Mouse (Mus musculus) lung, embryonic 16.5 days (tissue): Measurements from ENCODE around the gene Dnaja3. TPM values are rescaled to one million over a fixed set of nuclear protein-coding genes. Genes with fewer than 3 reads are reported as not detected.

ENCODE experiments used
- ATAC-seq: fragments of 200-750 bp; cut with Nextera tagmentation; 2 replicates; pipeline ENCODE4 v1.8.0; 2017; ENCODE audit warnings: low read depth, mild to moderate bottlenecking, moderate library complexity
- H3K27ac ChIP-seq: fragments of 300-500 bp; sonication (generic); 2 replicates; pipeline ENCODE4 v1.5.1; 2014; ENCODE audit warnings: mild to moderate bottlenecking, control low read depth, low read length
- H3K27me3 ChIP-seq: fragments of 300-500 bp; sonication (generic); 2 replicates; pipeline ENCODE4 v1.6.1; 2014; ENCODE audit warnings: low read depth, low read length, mixed read lengths; ENCODE audit not compliant: control insufficient read depth, insufficient read depth
- H3K36me3 ChIP-seq: fragments of 300-500 bp; sonication (generic); 2 replicates; pipeline ENCODE4 v1.6.1; 2014; ENCODE audit warnings: low read length; ENCODE audit not compliant: control insufficient read depth, insufficient read depth
- H3K4me1 ChIP-seq: fragments of 300-500 bp; sonication (generic); replicated peaks from 2 replicates; pipeline ENCODE4 v1.6.1; 2014; ENCODE audit warnings: low read length, mixed read lengths; ENCODE audit not compliant: control insufficient read depth, insufficient read depth
- H3K4me2 ChIP-seq: fragments of 300-500 bp; sonication (generic); 2 replicates; pipeline ENCODE4 v1.6.1; 2014; ENCODE audit warnings: low read depth, low read length, control low read depth
- H3K4me3 ChIP-seq: fragments of 300-500 bp; sonication (generic); 2 replicates; pipeline ENCODE4 v1.5.1; 2014; ENCODE audit warnings: mild to moderate bottlenecking, low read length, control low read depth
- H3K9ac ChIP-seq: fragments of 300-500 bp; sonication (generic); 2 replicates; pipeline ENCODE4 v1.6.1; 2014; ENCODE audit warnings: low read length, control low read depth
- H3K9me3 ChIP-seq: fragments of 300-500 bp; sonication (generic); 2 replicates; pipeline ENCODE4 v1.6.1; 2016; ENCODE audit warnings: low read length; ENCODE audit not compliant: control insufficient read depth
- WGBS: fragments of 180-500 bp; shearing (Covaris S2); extraction: QIAGEN DNeasy Blood & Tissue Kit; methylation state at CpG from one replicate; pipeline ENCODE4 v1.1.7; 2014; 5-methylcytosine and 5-hydroxymethylcytosine counted together
- polyA plus RNA-seq: library from polyadenylated mRNA; unstranded; fragments of >200 nt; fragmentation: Nextera tagmentation; extraction: Ambion mirVana; gene quantifications from 2 replicates; pipeline ENCODE4 v1.2.1, GENCODE M21; 2015

Dnaja3 gene
- polyA plus RNA-seq, 1 experiment from 2014 or later = 61.3 TPM

- no peak overlapping the region for H3K4me2 ChIP-seq
- no peak overlapping the region for H3K9ac ChIP-seq
- WGBS = 63% methylated on average over 4 of the region's 4 CpGs
- H3K4me3 ChIP-seq = no peak overlapping the region
- H3K36me3 ChIP-seq = peaks cover 2% of the 10 kb centered on the region; the same call in 1 of the 2 replicates
- no peak for ATAC-seq
- H3K9me3 ChIP-seq = no peaks in the 10 kb centered on the region
- H3K4me1 ChIP-seq = peaks cover 8% of the 10 kb centered on the region
- H3K27ac ChIP-seq = no peak overlapping the region
- no peaks in the 10 kb centered on the region for H3K27me3 ChIP-seq
Observed at GRCm38 (mm10) chr16:4635760-4636159, 4.0 kb upstream of the Dnaja3 start.

GRCm38 (mm10) chr16:4638891-4639390, 848 bp upstream of the Dnaja3 start:
- Histone ChIP-seq H3K4me2 (no peak overlapping the region), H3K27me3 (no peaks in the 10 kb centered on the region), H3K4me1 (peaks cover 37% of the 10 kb centered on the region), H3K4me3 (no peak overlapping the region), H3K27ac (no peak overlapping the region), H3K9me3 (no peaks in the 10 kb centered on the region), H3K36me3 (peaks cover 2% of the 10 kb centered on the region; the same call in 1 of the 2 replicates), H3K9ac (no peak overlapping the region)
- 82% methylated on average over 3 of the region's 3 CpGs for WGBS
- ATAC-seq = no peak

- peaks cover 48% of the 10 kb centered on the region for H3K4me1 ChIP-seq
- H3K36me3 ChIP-seq = 0 out of 2 replicates have a peak, but pooled peaks cover 2% of the 10 kb centered on the region
- no peaks in the 10 kb centered on the region for H3K27me3 ChIP-seq
- H3K9me3 ChIP-seq = no peaks in the 10 kb centered on the region
- ATAC-seq = peak; percentile 18
- H3K4me2 ChIP-seq = peak overlapping the region; percentile 78
- H3K27ac ChIP-seq = peak overlapping the region; percentile 99
- WGBS = 2% methylated on average over 17 of the region's 17 CpGs
- H3K4me3 ChIP-seq = peak overlapping the region; percentile 84
- peak overlapping the region; percentile 92 for H3K9ac ChIP-seq
Observed at GRCm38 (mm10) chr16:4640267-4641005, 647 bp downstream of the Dnaja3 start.

- Histone ChIP-seq H3K9ac (peak overlapping the region; percentile 92), H3K4me1 (peaks cover 57% of the 10 kb centered on the region), H3K36me3 (0 out of 2 replicates have a peak, but pooled peaks cover 2% of the 10 kb centered on the region), H3K27ac (peak overlapping the region; percentile 99), H3K4me3 (peak overlapping the region; percentile 84), H3K27me3 (no peaks in the 10 kb centered on the region), H3K9me3 (no peaks in the 10 kb centered on the region), H3K4me2 (peak overlapping the region; percentile 78)
- WGBS = 4% methylated on average over 3 of the region's 3 CpGs
- peak; percentile 18 for ATAC-seq
Observed at GRCm38 (mm10) chr16:4641119-4641838, 1.5 kb downstream of the Dnaja3 start.

- Histone ChIP-seq H3K4me3 (peak overlapping the region; percentile 84), H3K27ac (peak overlapping the region; percentile 99), H3K9me3 (no peaks in the 10 kb centered on the region), H3K9ac (peak overlapping the region; percentile 92), H3K36me3 (0 out of 2 replicates have a peak, but pooled peaks cover 2% of the 10 kb centered on the region), H3K27me3 (no peaks in the 10 kb centered on the region), H3K4me1 (peaks cover 66% of the 10 kb centered on the region), H3K4me2 (peak overlapping the region; percentile 78)
- peak; percentile 82 for ATAC-seq
- WGBS = 4% methylated on average over 13 of the region's 13 CpGs
Observed at GRCm38 (mm10) chr16:4642190-4642589, 2.4 kb downstream of the Dnaja3 start.

GRCm38 (mm10) chr16:4642937-4643336, 3.1 kb downstream of the Dnaja3 start:
- no peaks in the 10 kb centered on the region for H3K9me3 ChIP-seq
- H3K36me3 ChIP-seq = 0 out of 2 replicates have a peak, but pooled peaks cover 2% of the 10 kb centered on the region
- ATAC-seq = no peak
- H3K4me1 ChIP-seq = peaks cover 73% of the 10 kb centered on the region
- 63% methylated on average over 6 of the region's 6 CpGs for WGBS
- H3K27ac ChIP-seq = peak overlapping the region; percentile 99
- no peaks in the 10 kb centered on the region for H3K27me3 ChIP-seq
- peak overlapping the region; percentile 78 for H3K4me2 ChIP-seq
- H3K4me3 ChIP-seq = peak overlapping the region; percentile 84
- H3K9ac ChIP-seq = peak overlapping the region; percentile 39

- Histone ChIP-seq H3K4me2 (peak overlapping the region; percentile 78), H3K9ac (peak overlapping the region; percentile 39), H3K4me1 (peaks cover 77% of the 10 kb centered on the region)
Observed at GRCm38 (mm10) chr16:4643670-4644419, 4.1 kb downstream of the Dnaja3 start.

GRCm38 (mm10) chr16:4645867-4646266, 6.1 kb downstream of the Dnaja3 start:
- 71% methylated on average over 4 of the region's 4 CpGs for WGBS
- peak overlapping the region; percentile 17; the same call in 1 of the 2 replicates for H3K9ac ChIP-seq
- H3K9me3 ChIP-seq = no peaks in the 10 kb centered on the region
- no peak for ATAC-seq
- no peak overlapping the region for H3K4me3 ChIP-seq
- peak overlapping the region; percentile 64 for H3K27ac ChIP-seq
- no peak overlapping the region for H3K4me2 ChIP-seq
- peaks cover 68% of the 10 kb centered on the region for H3K4me1 ChIP-seq
- H3K27me3 ChIP-seq = no peaks in the 10 kb centered on the region
- peaks cover 26% of the 10 kb centered on the region for H3K36me3 ChIP-seq

More at GRCm38 (mm10) chr16:4643670-4644419, 4.1 kb downstream of the Dnaja3 start:
- Histone ChIP-seq H3K36me3 (peaks cover 9% of the 10 kb centered on the region), H3K4me3 (peak overlapping the region; percentile 13), H3K9me3 (no peaks in the 10 kb centered on the region), H3K27ac (peak overlapping the region; percentile 99), H3K27me3 (no peaks in the 10 kb centered on the region)
- ATAC-seq = peak; percentile 32
- 34% methylated on average over 11 of the region's 11 CpGs for WGBS
